Mouse (Mus musculus): ENCODE results near the gene Nubpl.
"Not testable (repeated sequence)": the region's sequence is repeated elsewhere in the genome, so short reads cannot be mapped to it uniquely, and the experiment has no call there.

The Nubpl gene

GRCm38 (mm10) chr12:52097650-52098070 lies at the start of gene Nubpl:
Nubpl (plus strand) TSS chr12:52097737.
- in situ Hi-C loops (cut with MboI): no loop called here

- in situ Hi-C loops (cut with MboI): no loop called here
Measured at GRCm38 (mm10) chr12:52049324-52049723, 48.2 kb upstream of the Nubpl start.

- in situ Hi-C loops (cut with MboI): not testable (repeated sequence)
Measured at GRCm38 (mm10) chr12:52079296-52079695, 18.2 kb upstream of the Nubpl start.

DNA sequence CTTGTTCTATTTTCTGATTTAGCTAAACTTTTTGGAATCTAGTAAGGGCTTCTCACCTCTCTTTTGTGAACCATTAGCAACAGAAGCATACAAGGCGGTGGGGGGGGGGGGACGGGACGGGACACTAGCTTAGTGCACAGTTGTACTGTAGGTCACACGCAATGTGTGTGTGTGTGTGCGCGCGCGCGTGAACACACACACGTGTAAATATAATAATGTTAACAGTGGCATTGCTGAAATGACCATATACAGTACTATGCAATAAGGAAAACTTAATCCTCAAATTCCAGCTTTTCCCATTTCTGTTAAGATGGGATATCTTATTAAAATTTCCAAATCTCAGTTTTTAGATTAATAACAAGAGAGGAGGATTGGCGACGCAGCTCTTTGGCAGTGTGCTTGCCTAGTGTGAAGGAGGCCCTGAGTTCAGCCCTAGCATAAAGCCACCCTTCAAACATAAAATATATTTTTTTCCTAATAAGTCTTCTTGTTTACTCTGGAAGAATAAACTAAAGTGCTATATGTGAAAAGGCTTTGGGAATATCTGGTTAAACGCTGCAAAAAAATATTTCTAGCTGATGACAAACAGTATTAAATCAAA lies 388 bp upstream of the Nubpl start:
- in situ Hi-C loops (cut with MboI): no loop called here

DNA sequence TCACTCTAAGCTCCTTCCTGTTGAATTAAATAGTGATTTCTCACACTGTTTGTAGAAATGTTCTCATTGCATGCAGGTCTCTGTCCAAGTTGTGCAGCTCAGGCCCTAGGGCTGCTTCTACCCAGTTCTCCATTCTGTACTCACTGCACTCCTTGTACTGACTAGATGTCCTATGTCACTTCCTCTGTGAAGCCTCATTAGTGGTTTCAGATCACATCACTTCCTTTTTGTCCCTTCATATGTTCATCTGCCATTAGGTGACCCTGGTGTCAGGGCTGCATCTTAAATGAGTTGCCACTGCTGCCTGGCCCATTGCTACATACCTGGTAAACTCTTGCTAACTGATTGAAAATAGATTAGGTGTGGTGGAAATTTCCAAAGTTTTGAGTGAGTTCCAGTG lies 22.7 kb downstream of the Nubpl start:
- in situ Hi-C loops (cut with MboI): no loop called here

DNA sequence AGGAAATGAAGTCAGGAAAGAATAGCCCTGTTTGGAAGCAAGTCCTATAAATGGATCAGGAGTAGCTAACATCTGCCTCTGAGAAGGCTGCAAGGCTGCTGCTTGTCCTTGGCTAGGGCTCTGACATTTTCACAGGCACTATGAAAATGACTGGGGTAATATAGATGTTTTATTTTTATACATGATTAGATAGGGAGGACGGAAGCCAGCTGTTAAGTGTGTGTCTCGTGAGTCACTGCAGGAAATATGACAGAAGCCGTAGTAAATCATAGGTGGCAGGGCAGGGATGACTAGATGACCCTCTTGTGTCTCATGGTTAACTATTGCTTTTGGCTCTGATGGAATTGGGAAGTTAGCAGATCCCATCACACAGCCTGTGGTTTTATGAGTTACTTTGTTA lies 28.9 kb downstream of the Nubpl start:
- in situ Hi-C loops (cut with MboI): no loop called here

DNA sequence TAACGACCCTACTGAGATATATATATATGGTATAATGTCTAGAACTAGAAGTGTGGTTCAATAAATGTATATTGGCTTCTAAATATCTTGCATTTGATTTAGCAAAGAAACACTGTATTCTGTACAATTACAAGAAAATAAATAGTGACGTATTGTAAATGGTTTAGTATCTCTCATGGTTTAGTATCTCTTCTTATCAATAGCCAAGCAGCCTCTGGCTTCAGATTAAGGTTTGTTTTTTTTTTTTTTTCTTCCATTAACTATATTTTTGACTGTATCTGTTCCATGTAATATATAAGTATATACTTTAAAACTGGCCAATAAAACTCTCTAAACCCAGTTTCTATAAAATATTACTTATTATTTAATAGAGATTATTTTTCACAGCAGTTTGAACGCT lies 31.5 kb downstream of the Nubpl start:
- in situ Hi-C loops (cut with MboI): no loop called here

- in situ Hi-C loops (cut with MboI): no loop called here
Measured at GRCm38 (mm10) chr12:52132256-52132655, 34.7 kb downstream of the Nubpl start.

GRCm38 (mm10) chr12:52138296-52138695 lies 40.8 kb downstream of the Nubpl start:
- in situ Hi-C loops (cut with MboI): no loop called here

DNA sequence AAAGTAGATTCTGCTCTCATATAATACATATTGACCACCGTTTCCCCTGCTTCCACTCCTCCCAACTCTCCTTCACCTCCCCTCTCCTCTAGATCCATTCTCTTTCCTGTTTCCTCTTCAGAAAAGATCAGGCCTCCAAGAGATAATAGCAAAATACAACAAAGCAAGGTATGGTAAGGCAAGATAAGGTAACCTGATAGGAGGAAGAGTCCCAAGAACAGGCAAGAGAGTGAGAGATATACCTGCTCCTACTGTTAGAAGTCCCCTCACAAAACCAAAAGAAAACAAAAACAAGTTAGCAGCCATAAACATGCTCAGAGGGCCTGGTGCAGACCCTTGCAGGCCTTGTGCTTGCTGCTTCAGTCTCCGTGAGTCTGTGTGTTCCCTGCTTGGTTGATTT lies 49.1 kb downstream of the Nubpl start:
- in situ Hi-C loops (cut with MboI): no loop called here

DNA sequence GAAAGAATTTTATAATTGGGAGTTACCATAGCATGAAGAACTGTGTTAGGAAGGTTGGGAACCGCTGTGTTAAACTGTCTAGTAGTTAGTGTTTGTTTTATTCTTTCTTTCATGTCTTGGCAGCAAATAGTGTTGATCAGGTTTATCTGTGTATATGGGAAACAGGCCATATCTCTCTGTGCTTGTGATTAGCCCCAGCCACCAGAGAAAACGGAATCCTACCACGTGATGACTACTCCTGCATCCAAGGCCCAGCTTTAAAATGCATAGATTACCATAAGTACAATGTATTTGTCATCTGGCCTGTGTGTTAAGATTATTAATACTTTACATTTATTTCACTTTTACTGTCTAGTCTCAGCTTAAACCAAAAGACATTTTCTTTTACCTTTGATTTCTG lies 51.9 kb downstream of the Nubpl start:
- in situ Hi-C loops (cut with MboI): no loop called here

GRCm38 (mm10) chr12:52152071-52152470 lies 54.5 kb downstream of the Nubpl start:
- in situ Hi-C loops (cut with MboI): no loop called here

- in situ Hi-C loops (cut with MboI): no loop called here
Measured at GRCm38 (mm10) chr12:52154906-52155305, 57.4 kb downstream of the Nubpl start.

GRCm38 (mm10) chr12:52164414-52164813 lies 66.9 kb downstream of the Nubpl start:
- in situ Hi-C loops (cut with MboI): no loop called here

DNA sequence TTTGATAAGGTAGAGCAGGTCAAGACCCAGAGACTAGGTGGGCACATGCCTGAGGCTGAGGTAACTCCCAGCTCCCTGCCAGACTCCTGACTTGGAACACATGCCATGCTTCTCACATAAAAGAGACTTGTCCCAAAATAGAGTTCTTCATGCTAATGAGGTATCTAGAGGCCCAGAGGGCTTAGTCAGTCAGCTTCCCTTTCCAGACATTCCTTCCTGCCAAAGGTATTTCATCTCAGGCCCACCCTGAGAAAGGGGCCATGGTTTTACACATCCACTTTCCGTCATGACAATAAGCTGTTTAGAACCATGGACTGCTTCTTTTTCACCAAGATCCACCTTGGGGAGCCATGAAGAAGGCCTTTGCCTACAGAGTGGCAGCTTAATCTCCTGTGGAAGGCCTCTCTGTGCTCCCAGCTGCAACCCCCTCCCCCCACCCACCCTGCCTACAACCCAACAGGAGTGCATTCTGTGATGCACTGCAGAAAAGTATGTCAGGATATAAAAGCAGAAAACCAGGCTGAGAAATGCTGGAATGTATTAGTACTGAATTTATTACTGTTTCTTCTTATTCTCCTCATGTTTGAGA lies 88.8 kb downstream of the Nubpl start:
- in situ Hi-C loops (cut with MboI): no loop called here

DNA sequence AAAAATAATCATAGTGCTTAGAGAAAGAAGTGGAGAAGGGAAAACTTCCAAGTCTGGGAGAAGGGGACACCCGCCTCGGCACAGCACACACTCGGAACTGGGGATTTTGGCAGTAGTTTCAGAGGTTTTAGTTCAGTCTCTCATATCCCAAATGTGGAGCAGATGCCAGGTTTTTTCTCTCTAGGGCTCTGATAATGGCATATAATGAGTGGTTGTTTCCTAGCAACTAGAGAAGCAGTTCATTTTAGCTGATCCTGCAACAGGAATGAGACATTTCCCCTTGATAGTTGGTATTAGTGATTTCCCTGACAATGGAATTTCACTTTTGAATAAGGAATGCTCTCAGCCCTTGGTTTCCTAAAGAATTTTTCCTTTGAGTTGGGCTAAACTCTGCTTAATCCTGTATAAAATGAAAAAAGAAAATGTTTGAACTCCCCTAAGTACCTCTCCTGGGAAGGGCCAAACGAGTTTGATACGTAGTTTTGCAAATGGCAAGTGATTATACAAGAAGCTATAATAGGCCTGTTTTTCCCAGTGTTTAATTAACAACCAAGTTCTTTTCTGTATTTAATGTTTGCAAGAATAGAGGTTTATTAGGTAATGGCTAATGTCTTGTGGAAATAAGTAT lies 89.5 kb downstream of the Nubpl start:
- in situ Hi-C loops (cut with MboI): no loop called here

DNA sequence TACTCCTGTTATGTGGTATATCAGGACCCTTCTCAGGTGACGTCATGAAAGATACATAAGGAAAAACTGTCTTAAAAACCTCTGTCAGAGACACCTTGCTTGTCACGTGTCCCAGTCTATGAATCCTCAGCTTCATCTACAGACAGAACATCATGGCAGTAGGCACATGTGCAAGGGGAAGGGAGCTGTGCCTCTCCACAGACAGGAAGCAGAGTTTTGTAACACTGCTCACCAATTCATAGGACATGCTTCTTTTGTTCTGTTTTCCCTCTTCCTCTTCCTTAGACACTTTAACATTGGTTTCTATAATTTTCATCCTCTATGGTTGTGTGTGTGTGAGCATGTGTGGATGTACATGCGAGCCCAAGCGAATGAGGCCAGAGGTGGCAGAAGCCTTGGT lies 100.9 kb downstream of the Nubpl start:
- in situ Hi-C loops (cut with MboI): no loop called here

DNA sequence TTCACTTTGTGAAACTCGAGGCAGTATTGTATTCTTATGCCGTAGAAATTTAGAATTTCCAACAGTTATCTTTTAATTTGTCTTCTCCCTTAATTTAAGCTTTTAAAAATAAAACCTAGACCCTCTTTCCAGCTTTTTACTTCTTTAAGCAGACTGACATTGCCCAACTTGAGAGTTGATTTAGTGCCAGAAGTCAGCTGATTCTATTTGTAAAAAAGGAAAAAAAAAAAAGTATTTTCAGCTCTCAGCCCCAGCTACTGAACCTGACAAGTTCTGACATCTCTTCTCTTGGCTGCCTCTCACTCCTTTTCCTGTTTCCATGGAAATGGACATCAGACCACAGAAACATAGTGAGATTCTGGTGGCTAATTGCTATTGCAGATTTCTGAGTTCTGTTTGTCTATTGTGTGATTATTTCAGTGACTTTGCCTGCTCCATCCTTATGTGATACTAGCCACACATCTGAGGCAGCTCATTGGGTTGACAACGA lies 111.6 kb downstream of the Nubpl start:
- in situ Hi-C loops (cut with MboI): no loop called here

DNA sequence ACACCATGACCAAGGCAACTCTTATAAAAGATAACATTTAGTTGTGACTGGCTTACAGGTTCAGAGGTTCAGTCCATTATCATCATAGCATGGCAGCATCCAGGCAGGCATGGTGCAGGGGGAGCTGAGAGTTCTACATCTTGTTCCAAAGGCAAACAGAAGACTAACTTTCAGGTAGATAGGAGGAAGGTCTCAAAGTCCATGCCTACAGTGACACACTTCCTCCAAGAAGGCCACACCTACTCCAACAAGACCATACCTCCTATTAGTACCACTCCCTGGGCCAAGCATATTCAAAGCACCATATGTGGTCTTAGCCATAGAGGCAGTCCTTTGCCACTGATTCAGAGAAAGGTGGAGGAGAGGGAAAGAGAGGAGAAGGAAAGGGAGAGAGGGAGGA lies 113.6 kb downstream of the Nubpl start:
- in situ Hi-C loops (cut with MboI): no loop called here

GRCm38 (mm10) chr12:52214837-52215236 lies 117.3 kb downstream of the Nubpl start:
- in situ Hi-C loops (cut with MboI): no loop called here

- in situ Hi-C loops (cut with MboI): no loop called here
Measured at GRCm38 (mm10) chr12:52224954-52225353, 127.4 kb downstream of the Nubpl start.

DNA sequence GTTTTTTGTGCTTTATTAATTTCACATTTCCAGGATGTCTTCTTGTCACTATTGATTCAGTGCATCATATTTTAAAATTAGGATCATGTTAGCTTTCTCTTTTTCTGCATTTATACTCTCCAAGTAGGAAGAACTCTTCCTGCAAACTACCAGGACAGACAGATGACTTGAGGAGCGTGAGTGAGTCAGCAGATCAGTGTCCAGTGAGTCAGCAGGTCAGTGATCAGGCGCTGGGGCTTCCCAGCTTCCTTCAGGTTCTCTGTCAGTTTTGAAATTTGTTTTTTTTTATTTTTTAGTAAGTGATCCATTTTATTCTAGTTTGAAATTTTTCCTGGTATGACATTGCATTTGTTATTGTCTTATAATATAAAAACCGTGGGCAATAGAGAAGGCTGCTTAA lies 131.2 kb downstream of the Nubpl start:
- in situ Hi-C loops (cut with MboI): no loop called here

- in situ Hi-C loops (cut with MboI): not testable (repeated sequence)
Measured at GRCm38 (mm10) chr12:52231929-52232328, 134.4 kb downstream of the Nubpl start.

Data from mature B cell (primary cell).